Mouse (Mus musculus) layer of hippocampus, adult 11-12 months (tissue): Measurements from ENCODE around the gene Cnga1.
"Not testable (repeated sequence)": the region's sequence is repeated elsewhere in the genome, so short reads cannot be mapped to it uniquely, and the experiment has no call there.

Experiments
- DNase-seq: peaks from one replicate; pipeline ENCODE4 v3.0.0; 2022; ENCODE audit warnings: low spot score

Gene Cnga1

DNA sequence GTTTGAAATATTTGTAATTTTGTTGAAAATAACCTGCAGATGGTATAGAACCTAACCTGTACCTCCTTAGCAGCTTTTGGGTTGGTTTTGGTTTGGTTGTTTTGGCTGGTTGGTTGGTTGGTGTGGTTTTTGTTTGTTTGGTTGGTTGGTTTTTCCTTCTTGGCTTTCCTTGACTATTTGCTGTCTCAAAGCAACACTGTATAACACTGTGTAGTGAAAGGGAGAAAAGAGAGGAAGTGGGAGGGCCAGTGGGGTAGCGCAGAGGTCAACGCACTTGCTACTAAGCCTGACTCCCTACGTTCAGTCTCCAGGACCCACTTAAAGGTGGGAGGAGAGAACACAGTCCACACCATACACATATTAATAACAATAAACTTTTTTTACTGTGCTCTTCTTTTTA, 7.5 kb downstream of the Cnga1 start:
- DNase-seq, result no peak

GRCm38 (mm10) chr5:72636122-72636521, 8.0 kb downstream of the Cnga1 start:
- DNase-seq, result no peak

DNA sequence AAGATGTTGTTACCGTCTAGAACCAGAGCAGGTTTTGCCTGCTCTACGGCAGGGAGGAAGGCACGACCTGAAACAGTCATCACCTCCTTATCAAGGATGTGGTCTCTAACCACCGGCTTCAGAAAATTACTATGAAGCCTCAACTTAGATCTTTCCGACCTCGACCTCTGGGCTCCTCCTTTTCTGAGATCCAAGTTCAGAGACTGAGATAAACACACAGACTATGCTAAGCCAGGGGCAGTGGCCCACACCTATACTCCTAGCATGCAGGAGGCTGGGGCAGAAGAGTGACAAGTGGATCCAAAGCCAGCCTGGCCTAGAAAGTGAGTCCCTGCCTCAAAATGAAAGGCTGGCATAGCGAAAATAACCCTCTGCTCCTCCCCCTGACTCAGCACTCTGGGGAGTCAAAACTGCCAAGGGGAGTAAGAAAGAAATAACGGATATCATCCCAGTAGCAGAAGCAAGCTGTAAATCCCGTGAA, 9.2 kb downstream of the Cnga1 start:
- no peak for DNase-seq

GRCm38 (mm10) chr5:72630026-72630425, 14.0 kb downstream of the Cnga1 start:
- no peak for DNase-seq

DNA sequence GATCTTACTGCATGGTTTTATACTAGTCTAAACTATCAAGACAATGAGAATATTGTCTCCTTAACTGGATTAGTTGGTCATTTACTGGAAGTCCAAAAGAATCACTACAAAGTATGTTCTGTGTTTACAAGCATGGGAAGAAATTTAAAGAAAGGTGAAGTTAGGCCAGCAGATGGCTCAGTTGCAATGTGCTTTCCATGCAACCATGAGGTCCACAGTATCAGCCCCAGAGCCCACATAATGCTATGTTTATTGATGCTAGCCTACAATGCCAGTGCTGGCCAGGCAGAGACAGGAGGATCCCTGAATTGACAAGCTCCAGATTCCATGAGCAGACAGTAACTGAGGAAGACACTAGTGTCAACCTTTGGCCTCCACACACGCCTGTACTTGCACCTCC, 23.1 kb downstream of the Cnga1 start:
- DNase-seq, result no peak

DNA sequence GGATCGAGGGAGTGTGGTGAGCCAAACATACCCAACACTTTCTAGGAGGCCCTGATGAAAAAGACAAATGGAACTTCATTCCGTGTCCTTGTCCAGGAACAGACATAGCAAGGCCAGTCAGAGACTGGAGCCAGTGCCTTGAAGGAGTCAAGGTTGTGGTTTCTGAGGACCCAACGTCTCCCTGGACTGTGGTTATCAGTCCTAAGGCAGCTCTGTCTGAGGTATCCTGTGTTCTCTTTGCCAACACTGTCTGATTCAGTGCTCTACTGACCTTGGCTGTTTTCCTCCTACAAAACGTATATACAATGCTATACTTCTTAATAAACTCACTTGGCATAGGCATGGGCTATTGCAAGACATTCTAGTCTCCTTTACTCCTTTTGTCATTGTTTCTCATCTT, 26.7 kb downstream of the Cnga1 start:
- no peak for DNase-seq

DNA sequence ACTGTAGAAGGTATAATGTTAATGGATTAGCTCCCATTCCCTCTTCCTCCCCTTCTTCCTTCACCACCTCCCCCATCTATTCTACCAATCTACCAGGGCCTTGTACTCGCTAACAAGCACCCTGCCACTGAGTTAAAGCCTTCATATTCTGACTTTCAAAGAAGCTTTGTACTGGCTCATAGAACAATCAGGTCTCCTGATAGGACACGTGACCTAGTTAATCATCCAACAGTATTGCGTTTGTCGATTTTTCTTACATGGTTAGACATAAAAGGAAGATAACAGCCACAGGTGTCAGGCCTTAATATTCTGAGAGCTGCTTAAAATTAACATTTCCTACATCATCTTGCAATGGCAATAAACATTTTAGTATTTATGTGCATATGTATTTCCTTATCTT, 40.9 kb downstream of the Cnga1 start:
- no peak for DNase-seq

GRCm38 (mm10) chr5:72601006-72601405, 43.1 kb downstream of the Cnga1 start:
- DNase-seq, result peak; percentile 51

- DNase-seq, result no peak
Observed at GRCm38 (mm10) chr5:72587192-72587681, 56.8 kb downstream of the Cnga1 start, which contains the start of gene Gm5868. Gene Gm5868, minus strand, starts transcription at chr5:72587551.

DNA sequence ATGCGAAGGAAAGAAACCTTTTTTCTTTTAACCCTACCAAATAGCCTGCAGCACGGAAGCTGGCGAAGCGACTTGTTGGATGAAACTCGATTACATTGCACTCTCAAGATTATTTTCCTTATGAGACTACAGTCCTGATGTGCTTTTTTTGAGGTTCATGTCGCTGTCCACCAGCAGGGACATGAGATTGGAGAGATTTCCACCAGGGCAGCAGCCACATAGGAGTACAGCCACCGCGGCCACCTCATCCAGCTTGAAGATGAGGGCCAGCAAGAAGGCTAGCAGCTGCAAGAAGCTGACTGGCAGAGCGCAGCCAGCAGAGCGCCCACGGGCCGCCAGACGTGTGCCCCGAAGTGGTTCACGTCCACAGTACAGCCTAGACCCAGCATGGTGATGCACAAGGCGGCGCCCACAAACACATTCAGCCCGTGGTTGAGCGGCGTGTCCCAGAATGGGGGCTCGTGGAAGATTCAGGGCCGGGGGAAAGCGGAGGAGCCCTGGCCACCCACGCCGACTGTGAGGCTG, 57.3 kb downstream of the Cnga1 start:
- not testable (repeated sequence) for DNase-seq

DNA sequence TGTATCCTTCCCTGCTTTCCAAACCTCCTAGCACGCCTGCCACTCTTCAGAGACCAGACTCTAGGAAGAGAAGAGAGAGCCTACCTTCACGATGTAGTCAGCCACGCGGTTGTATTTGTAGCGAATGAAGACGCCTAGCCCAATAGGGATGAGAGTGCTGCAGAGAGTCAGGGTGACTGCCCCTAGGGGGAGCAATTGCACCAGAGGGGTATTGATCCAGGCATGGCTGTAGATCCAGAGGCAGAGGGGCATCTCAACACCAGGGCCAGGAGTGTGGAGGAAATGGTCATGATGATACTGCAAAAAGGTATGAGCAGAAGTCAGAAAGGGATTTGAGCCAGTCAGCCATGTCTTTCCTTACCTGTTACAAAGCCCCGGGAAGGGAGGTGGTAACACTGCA, 58.0 kb downstream of the Cnga1 start:
- DNase-seq, result not testable (repeated sequence)

DNA sequence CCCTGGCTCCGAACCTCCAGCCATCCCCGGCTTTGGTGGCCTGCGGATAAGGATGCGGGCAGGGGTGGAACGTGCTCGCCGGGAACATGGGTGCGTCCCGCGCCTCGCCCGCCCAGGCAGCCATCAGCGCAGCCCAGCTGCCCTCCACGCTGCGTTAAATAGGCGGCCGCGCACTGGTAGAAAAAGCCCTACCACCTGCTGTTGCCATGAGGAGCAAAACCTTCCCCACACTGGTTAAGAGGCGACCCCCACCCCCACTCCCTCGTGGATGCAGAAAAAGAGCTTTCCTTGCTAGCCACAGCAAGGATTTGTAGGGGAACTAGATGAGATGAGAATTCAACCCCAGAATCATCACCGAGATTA, 63.1 kb downstream of the Cnga1 start, which contains the start of gene Zar1:
TSS of gene Zar1 (minus strand) at position 285 of the 363 bp plus-strand sequence.
- DNase-seq, result not testable (repeated sequence)

DNA sequence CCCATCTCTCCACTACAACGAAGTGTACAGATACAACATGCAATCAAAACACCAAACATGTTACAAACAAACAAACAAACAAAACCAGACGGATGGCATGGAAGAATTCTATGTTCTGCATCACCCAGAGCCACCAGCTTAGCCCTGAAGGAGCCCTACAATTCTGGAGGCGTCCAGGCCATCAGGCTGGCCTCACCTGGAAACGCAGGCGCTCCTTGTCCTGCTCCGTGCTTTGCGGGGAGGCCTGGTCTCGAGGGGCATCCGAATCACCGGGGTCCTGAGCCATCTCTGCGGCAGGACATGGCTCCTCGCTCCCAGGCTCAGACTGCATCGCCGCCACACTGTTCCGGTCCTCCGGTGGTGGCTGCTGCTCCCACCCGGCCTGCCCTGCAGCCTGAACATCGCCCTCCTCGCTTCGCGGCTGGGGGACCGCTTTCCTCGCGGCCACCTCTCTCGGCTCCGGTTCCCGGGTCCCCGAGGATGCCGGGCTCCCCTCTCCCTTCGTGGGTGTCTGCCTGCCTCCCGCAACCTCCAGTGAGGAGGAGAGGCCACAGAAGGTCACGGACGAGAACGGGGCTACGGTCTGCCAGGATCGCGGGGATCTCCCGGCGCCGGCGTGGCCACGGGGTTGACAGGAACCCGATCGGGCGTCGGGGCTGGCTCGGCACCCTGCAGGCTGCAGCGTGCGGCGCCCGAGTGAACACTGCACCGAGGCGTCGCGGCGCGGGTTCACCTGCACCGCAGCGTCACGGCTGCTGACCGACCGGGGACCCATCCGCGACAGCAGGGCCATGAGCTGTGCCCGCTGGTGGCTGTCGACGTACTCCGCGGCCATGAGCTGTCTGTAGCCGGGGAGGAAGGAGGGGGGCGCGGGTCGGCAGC, 63.7 kb downstream of the Cnga1 start:
- DNase-seq, result not testable (repeated sequence)

- DNase-seq, result not testable (repeated sequence)
Observed at GRCm38 (mm10) chr5:72579599-72579998, 64.5 kb downstream of the Cnga1 start.

- no peak for DNase-seq
Observed at GRCm38 (mm10) chr5:72565621-72566020, 78.5 kb downstream of the Cnga1 start.

GRCm38 (mm10) chr5:72563183-72563582, 80.9 kb downstream of the Cnga1 start:
- DNase-seq, result not testable (repeated sequence)

GRCm38 (mm10) chr5:72560976-72561628, 83.0 kb downstream of the Cnga1 start:
- DNase-seq, result no peak

- peak; percentile 95 for DNase-seq
Observed at GRCm38 (mm10) chr5:72559544-72560049, 84.5 kb downstream of the Cnga1 start, which contains the start of gene Nfxl1. Gene Nfxl1, minus strand, starts transcription at chr5:72559684.

GRCm38 (mm10) chr5:72558716-72559526, 85.2 kb downstream of the Cnga1 start:
- peak; percentile 31 for DNase-seq

- no peak for DNase-seq
Observed at GRCm38 (mm10) chr5:72556245-72556644, 87.8 kb downstream of the Cnga1 start.
